Mouse (Mus musculus): ENCODE measurements around the gene Cog5.
A peak's percentile ranks its signal among the peaks of the same experiment; 100 is the strongest.
"Not testable (repeated sequence)": the region's sequence is repeated elsewhere in the genome, so short reads cannot be mapped to it uniquely, and the experiment has no call there.

The Cog5 gene

GRCm38 (mm10) chr12:31654197-31654964 lies at the start of gene Cog5, which contains the start of gene Dus4l:
Cog5 (plus strand) TSS chr12:31654869.
Dus4l (minus strand) TSS chr12:31654826.
- DNase-seq (ENCODE audit: low read depth, low spot score) = peak; percentile 89

- no peak for DNase-seq (ENCODE audit: low read depth, low spot score)
These were observed 49.8 kb upstream of the Cog5 start for GRCm38 (mm10) chr12:31604894-31605293.

DNA sequence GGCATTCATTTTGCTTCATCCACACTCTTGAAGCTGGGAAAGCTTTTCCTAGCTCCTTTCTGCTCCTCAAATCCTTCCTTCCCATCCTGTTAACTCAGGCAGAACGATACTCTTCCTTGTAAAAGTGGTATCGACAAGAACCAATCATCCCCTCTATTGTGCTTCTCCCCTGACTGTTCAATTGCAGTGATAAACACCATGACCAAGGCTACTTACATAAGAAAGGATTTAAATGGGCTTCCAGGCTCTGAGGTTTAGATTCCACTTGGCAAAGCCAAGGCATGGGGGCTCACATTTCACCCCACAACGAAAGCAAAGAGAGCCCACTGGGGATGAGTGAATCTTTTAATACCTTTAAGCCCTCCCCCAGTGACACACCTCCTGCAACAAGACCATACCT lies 46.5 kb upstream of the Cog5 start:
- DNase-seq (ENCODE audit: low read depth, low spot score) = no peak

GRCm38 (mm10) chr12:31613353-31613752 lies 41.3 kb upstream of the Cog5 start:
- DNase-seq (ENCODE audit: low read depth, low spot score) = no peak

DNA sequence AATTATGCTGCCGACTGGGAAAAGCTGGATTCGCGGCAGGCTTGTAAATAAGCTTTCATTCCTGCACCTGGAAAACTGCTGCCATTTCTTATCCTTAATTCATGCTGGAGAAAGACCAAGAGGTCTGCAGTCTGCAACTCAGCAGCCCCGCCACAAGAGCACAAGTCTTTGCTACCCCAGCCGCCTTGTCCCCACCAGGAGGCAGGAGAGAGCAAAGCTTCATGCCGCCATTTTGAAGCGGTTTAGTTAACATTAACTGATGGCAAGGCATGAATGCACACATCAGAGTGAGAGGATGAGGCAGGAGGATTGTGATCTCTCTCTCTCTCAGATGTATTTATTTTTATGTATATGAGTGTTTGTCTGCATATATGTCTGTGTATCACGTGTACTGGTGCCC lies 34.6 kb upstream of the Cog5 start:
- DNase-seq (ENCODE audit: low read depth, low spot score) = no peak

DNA sequence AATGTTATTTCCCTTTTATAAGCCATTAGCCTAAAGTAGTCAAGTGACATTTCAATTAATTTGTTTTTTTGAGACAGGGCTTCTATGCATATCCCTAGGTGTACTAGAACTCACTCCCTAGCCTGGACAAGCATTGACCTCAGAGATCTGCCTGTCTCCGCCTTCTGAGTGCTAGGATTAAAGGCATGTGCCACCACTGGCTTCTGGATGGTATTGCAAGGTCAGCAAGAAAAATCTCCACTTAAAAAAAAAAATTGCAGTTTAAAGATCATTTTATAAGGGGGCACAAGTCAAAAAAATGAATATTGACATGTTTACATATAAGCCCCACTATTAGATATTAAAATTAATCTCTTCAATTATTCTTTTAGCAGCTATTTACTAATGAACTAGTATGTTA lies 29.7 kb upstream of the Cog5 start:
- DNase-seq (ENCODE audit: low read depth, low spot score) = no peak

GRCm38 (mm10) chr12:31628396-31628795 lies 26.3 kb upstream of the Cog5 start:
- not testable (repeated sequence) for DNase-seq (ENCODE audit: low read depth, low spot score)

GRCm38 (mm10) chr12:31633970-31634342 lies 20.7 kb upstream of the Cog5 start:
- DNase-seq (ENCODE audit: low read depth, low spot score) = peak; percentile 36

- peak; percentile 62 for DNase-seq (ENCODE audit: low read depth, low spot score)
These were observed 20.1 kb upstream of the Cog5 start, which contains the start of gene Bcap29 for GRCm38 (mm10) chr12:31634343-31635239. Bcap29 (minus strand) TSS chr12:31634658.

DNA sequence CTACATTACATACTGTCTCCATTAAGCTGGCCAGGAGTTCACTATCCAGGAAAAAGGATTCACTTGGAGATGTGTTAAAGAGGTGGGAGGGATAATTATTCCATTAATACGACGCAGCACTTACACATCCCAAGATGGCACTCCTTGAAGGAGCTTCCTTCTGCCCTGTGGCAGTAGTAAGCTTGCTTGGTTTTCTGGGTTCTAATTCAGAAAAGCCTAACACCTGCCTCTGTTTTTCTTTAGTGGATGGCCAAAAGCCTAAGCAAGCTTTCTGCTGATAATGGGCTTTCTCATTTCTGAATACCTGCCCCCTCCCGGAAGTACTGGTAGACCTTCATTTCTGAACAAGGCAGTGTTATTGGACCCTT lies 19.4 kb upstream of the Cog5 start:
- no peak for DNase-seq (ENCODE audit: low read depth, low spot score)

- no peak for DNase-seq (ENCODE audit: low read depth, low spot score)
These were observed 1.1 kb upstream of the Cog5 start for GRCm38 (mm10) chr12:31653611-31654010.

DNA sequence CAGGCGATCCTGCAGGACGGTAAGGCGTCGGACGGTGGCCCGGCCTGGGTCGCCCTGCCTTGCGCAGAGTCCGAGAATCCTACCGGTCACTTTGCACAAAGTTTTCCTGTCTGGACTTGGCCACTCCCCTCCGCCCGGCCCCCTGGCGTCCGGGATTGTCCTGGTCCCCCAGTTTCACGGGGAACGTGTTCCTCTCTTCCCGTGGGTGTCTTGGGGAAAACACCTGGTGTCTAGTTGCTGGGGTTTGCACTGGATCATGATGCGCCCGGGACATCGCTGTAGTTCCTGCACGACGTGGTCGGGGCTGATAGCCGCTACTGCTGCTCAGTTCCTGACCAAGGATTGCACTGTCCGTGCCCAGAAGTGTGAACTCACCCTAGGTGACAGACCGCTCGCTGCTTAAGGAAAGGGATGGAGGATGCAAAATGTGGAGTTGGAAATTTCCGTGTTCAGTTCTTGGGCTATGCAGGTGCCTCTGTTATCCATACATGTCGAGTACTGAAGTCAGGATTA lies 352 bp downstream of the Cog5 start:
- no peak for DNase-seq (ENCODE audit: low read depth, low spot score)

DNA sequence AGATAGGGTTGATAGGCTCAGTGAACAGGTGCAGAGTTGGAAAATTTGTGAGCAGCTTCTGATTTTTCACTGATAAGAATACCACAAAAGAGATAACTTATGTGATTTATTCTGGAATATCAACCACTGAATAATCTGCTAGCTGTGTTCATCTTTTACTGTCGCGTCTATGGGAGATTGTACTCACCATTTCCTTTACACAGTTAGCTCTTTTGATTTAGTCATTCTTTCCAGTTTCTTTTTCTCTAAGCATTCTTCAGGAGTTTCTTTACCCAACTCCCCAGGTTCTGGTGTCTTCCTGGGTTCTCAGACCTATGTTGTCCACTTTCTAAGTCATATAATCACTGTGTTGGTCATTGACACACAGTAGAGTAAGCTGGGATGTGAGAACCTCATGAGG lies 2.2 kb downstream of the Cog5 start:
- DNase-seq (ENCODE audit: low read depth, low spot score) = no peak

DNA sequence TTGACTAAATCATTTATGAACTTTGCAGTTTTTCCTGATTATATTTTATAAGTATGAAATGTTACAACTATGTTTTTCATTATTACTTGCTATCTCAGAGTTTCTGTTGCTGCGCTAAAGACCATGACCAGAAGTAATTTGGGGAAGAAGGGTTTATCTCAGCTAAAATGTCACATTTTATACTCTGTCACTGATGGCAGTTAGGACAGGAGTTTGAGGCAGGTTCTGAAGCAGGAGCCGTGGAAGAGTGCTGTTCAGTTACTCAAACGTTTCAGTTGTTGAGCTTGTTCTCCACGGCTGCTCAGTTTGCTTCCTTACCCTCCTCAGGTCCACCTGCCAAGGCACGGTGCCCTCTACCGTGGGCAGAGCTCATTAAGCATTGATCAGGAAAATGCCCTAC lies 11.3 kb downstream of the Cog5 start:
- no peak for DNase-seq (ENCODE audit: low read depth, low spot score)

DNA sequence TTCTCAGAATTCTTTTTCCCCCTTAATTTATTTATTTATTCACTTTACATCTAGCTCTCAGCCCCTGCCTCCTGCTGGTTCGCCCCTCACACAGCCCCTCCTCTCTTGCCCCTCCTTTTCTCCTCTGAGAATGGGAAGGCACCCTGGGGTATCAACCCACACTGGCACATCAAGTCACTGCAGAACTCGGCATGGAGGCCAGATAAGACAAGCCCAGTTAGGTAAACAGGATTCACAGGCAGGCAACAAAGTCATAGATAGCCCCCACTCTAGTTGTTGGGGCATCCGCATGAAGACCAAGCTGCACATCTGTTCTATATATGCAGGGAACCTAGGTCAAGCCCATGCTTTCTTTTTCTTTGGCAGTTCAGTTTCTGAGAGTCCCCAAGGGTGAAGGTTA lies 12.5 kb downstream of the Cog5 start:
- no peak for DNase-seq (ENCODE audit: low read depth, low spot score)

DNA sequence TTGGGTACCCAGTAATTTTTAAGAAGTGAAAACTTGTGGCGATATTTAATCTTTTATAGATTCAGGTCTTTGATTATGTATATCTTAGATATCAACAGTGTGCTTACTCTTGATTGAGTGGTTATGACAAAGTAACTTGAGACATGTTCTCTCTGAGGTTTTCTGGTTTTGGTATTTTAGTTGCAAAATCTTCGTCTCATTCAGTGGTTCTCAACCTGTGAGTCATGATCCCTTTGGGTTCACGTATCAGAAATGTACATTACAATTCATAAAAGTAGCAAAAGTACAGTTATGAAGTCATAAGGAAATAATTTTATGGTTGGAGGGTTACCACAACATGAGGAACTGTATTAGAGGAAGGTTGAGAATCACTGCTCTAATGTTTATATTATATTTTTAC lies 32.0 kb downstream of the Cog5 start:
- DNase-seq (ENCODE audit: low read depth, low spot score) = no peak

- no peak for DNase-seq (ENCODE audit: low read depth, low spot score)
These were observed 38.6 kb downstream of the Cog5 start for GRCm38 (mm10) chr12:31693278-31693677.

- no peak for DNase-seq (ENCODE audit: low read depth, low spot score)
These were observed 46.1 kb downstream of the Cog5 start for GRCm38 (mm10) chr12:31700623-31701347.

GRCm38 (mm10) chr12:31701411-31701810 lies 46.7 kb downstream of the Cog5 start:
- no peak for DNase-seq (ENCODE audit: low read depth, low spot score)

DNA sequence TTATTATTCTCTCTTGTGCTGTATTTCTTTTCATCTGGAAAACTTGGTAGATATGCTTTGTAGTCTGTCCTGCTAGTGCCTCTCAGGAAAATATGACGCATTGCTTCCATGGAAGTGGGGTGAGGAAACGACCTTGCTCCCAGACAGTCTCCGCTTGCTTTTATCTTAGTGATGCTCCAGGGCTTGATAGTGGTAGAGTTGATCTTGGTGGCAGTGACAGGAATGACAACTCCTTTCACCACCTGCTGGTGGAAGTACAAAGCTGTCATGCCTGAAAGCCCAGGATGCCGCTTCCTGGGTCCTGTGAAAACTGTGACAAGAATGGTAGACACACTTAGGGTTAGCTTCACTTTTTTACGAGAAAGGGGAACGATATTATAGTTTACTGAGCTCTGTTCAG lies 49.2 kb downstream of the Cog5 start:
- no peak for DNase-seq (ENCODE audit: low read depth, low spot score)

- DNase-seq (ENCODE audit: low read depth, low spot score) = no peak
These were observed 51.5 kb downstream of the Cog5 start for GRCm38 (mm10) chr12:31706168-31706567.

DNA sequence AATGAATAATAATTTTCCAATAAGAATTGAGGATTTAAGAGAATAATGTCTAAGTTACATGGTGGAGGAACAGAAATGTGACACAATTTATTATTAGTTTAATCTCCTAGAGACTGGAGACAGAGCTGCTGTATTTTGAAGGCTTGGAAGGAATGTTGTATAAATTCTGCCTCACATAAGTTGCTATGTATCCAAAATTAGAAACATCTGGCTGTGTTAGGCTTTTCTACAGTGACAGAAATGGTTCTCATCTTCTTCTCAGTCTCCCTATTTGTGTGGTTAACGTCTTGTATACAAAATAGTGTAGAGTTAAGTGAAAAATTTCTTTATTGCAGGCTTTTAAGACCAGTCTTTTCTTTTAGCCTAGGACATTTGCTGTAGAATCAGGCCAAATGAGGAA lies 52.9 kb downstream of the Cog5 start:
- DNase-seq (ENCODE audit: low read depth, low spot score) = no peak

Measured in c-Kit-negative CD71-positive TER-119-positive erythroid progenitor cells, embryonic 14.5 days (primary cell).